Comparison of ENCODE assay signal across 21 mouse cellular contexts in genomic region chr16:74427071-74427470, GRCm38 (mm10). TPM values are rescaled to one million over a fixed set of nuclear protein-coding genes. Genes with fewer than 3 reads are reported as not detected.
DNase-seq lines count a peak whose midpoint lies in the region; ATAC-seq and TF ChIP-seq lines count a peak whose summit lies in the region.
"Had no signal": no experiment of that assay in that cellular context is flagged by ENCODE, and none has a peak within 500 bp of the region (broad histone marks: within the 10 kb centered on the region; RNA-seq: fewer than 3 reads in every experiment).

No protein-coding gene starts in this region.

- no peaks in the 10 kb centered on the region; the same call in 1 of the 2 replicates for H3K4me1 ChIP-seq in heart, embryonic 11.5 days (ENCODE audit: control insufficient read depth, insufficient read depth, low read length)
- H3K4me1 ChIP-seq: embryonic facial prominence, embryonic 12.5 days; forebrain, embryonic 15.5 days had no signal

- no peak for TF ChIP-seq CTCF in brain, embryonic 14.5 days (IDR thresholded peaks at IDR 0.05; ENCODE audit: borderline replicate concordance, extremely low read depth, insufficient read depth, insufficient read length)

- no peak overlapping the region for H3K27ac ChIP-seq in heart, embryonic 11.5 days (ENCODE audit: low read depth, low read length)
- H3K27ac ChIP-seq: embryonic facial prominence, embryonic 10.5 days; embryonic facial prominence, embryonic 12.5 days; forebrain, embryonic 13.5 days; forebrain, embryonic 15.5 days had no signal

- H3K4me2 ChIP-seq in heart, embryonic 11.5 days, result no peak overlapping the region
- H3K4me2 ChIP-seq: embryonic facial prominence, embryonic 12.5 days; forebrain, embryonic 13.5 days; forebrain, embryonic 15.5 days had no signal

- TF ChIP-seq POLR2A in brain, embryonic 14.5 days (IDR thresholded peaks at IDR 0.05; ENCODE audit: borderline replicate concordance, extremely low read depth, insufficient read depth, insufficient read length, poor library complexity, severe bottlenecking), result no peak

- H3K9me3 ChIP-seq in heart, embryonic 11.5 days (replicated peaks; ENCODE audit: control insufficient read depth, low read length), result no peaks in the 10 kb centered on the region
- H3K9me3 ChIP-seq: embryonic facial prominence, embryonic 10.5 days; embryonic facial prominence, embryonic 12.5 days; forebrain, embryonic 13.5 days; forebrain, embryonic 15.5 days had no signal

- no peaks in the 10 kb centered on the region for H3K36me3 ChIP-seq in heart, embryonic 11.5 days (ENCODE audit: control insufficient read depth, insufficient read depth, low read length)
- H3K36me3 ChIP-seq: embryonic facial prominence, embryonic 10.5 days; embryonic facial prominence, embryonic 12.5 days; forebrain, embryonic 15.5 days had no signal

- DNase-seq in embryo, embryonic 10.5 days (ENCODE audit: low spot score), result peak; percentile 53
- DNase-seq in embryo, embryonic 9.5 days (ENCODE audit: extremely low spot score), result no peak
- peak; percentile 15 for DNase-seq in R1 (ENCODE audit: low read depth, low spot score)
- peak; percentile 19 for DNase-seq in brain, embryonic 14.5 days (ENCODE audit: low read depth)
- no peak for DNase-seq in adrenal gland, adult 18-20 months (ENCODE audit: low spot score in 2 of 2)
- DNase-seq: adrenal gland, adult 2 months; adrenal gland, postnatal 10 days; adrenal gland, postnatal 25 days; cerebellum, adult 11-12 months; cerebellum, adult 2 months; cerebellum, adult 9-10 months; cerebellum, postnatal 10 days; cerebellum, postnatal 25 days; forebrain, postnatal 0 days had no signal

- no peak overlapping the region for H3K9ac ChIP-seq in heart, embryonic 11.5 days (ENCODE audit: low read depth, low read length)
- H3K9ac ChIP-seq: embryonic facial prominence, embryonic 12.5 days; forebrain, embryonic 13.5 days; forebrain, embryonic 15.5 days; forebrain, postnatal 0 days had no signal

- WGBS in heart, embryonic 11.5 days (ENCODE audit: insufficient replicate concordance), result 64% methylated on average over 2 of the region's 2 CpGs

- no peak overlapping the region for H3K4me3 ChIP-seq in heart, embryonic 11.5 days (ENCODE audit: low read depth, low read length)
- H3K4me3 ChIP-seq: embryonic facial prominence, embryonic 10.5 days; embryonic facial prominence, embryonic 12.5 days; forebrain, embryonic 13.5 days; forebrain, embryonic 15.5 days had no signal

- no peaks in the 10 kb centered on the region for H3K27me3 ChIP-seq in heart, embryonic 11.5 days (ENCODE audit: control insufficient read depth, insufficient read depth, low read length)
- H3K27me3 ChIP-seq: embryonic facial prominence, embryonic 12.5 days; forebrain, embryonic 13.5 days; forebrain, embryonic 15.5 days had no signal

- no peak for ATAC-seq in heart, embryonic 11.5 days (replicated peaks; ENCODE audit: insufficient number of reproducible peaks, low FRiP score, low TSS enrichment)
- ATAC-seq: activated CD4-positive, CD25-positive, alpha-beta regulatory T cell, adult 4 months; forebrain, embryonic 13.5 days; forebrain, embryonic 15.5 days; forebrain, postnatal 0 days had no signal

RNA-seq across cellular contexts. Expression of gene Robo2, which starts 15.4 kb away (rescaled TPM):
- polyA plus RNA-seq in brain, embryonic 14.5 days (2012; rRNA removed), result 66.8 and 101 TPM in 2 replicates
- total RNA-seq in adrenal gland, adult 18-20 months (2021), result 1 to 10 TPM; 3.8 to 4.1 TPM
- 18.8 and 22.1 TPM in 2 replicates for polyA plus RNA-seq in heart, embryonic 11.5 days (2014; fragmentation: Nextera tagmentation; extraction: Ambion mirVana)
- total RNA-seq: MEL had no signal

Comparison
In these comparisons a context has a peak if more than half of its experiments do, and no peak if none do; other contexts are left out.
1. DNase-seq: peak in embryo, embryonic 10.5 days (single experiment), R1 (single experiment) and brain, embryonic 14.5 days (single experiment); none in embryo, embryonic 9.5 days (single experiment) and adrenal gland, adult 18-20 months (0 of 2).